Mouse (Mus musculus): ENCODE measurements around the gene Ppp2r3a. TPM values are rescaled to one million over a fixed set of nuclear protein-coding genes. Genes with fewer than 3 reads are reported as not detected.

The Ppp2r3a gene
- total RNA-seq, 2 experiments from 2014 or later: 164 to 188 TPM

DNA sequence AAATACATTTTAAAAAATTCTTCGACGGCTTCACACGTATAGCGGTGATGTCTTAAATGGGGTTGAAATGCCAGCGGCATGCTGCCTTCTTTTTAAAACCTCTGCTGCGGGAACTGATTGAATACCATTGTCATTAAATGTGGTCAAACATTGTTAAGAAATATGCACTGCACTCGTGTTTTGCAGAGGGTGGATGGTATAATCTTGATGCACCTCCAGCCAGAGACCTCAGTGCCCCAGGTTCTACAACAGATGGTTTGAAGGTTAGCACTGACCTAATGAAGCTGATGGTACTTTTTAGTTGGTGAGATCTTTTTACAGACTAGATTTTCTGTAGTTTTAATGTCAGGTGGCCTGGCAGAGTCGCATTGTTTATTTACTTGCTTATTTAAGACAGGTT is 175.9 kb downstream of the Ppp2r3a start:
- DNase-seq (ENCODE audit: low spot score in 2 of 2): no peak

DNA sequence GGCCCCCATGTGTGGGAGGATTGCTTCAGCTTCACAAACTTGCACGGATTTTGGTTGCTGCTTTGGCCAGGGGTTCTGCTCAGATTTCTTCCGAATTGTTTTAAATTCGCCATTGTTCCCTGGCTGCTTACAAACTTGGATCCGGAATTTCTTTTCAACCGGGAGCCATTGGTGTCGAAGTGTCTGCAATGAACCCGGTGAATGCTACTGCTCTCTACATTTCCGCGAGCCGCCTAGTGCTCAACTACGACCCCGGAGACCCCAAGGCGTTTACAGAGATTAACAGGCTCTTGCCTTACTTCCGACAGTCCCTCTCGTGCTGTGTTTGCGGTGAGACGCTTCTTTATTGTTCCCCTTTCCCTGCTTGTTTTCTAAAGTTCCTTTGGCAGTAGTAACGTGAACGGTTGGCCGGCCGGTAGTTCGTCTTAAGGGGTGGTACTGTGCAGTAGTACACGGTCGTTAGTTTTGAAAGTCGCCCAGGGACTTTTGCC is 176.5 kb downstream of the Ppp2r3a start:
- peak in 1 of 2 experiments; percentile 21 for DNase-seq (ENCODE audit: low spot score in 2 of 2)

DNA sequence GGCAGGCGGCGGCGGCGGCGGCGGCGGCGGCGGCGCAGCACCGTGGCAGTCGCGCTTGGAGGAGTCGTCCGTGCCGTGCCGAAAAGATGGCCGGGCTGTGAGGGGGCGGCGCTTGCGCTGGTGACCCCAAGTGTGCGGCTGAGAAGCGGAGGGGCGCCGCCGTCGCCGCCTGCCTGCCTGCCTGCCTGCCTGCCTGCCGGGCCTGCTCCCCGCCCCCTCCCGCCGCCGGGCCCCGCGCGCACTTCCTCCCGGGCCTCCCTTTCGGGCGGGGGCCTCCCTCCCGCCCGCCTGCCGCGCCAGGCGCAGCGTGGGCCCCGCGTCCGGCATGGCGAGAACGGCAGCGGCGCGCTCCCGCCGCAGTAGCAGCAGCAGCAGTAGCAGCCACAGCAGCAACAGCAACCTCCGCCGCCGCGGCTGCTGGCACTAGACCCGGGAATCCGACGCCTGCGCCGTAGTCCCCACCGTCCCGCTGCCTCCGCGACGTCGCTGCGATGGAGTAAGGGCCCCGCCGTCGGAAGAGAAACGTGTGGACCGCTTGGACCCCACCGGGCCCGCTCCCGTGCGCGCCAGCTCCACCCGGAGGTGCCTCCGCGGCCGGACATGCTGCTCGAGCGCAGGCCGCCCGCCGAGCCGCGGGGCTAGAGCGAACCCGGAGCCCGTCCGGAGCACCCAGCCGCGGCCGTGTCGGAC is 177.1 kb downstream of the Ppp2r3a start:
- DNase-seq (ENCODE audit: low spot score in 2 of 2): peak; percentile 74 to 82

DNA sequence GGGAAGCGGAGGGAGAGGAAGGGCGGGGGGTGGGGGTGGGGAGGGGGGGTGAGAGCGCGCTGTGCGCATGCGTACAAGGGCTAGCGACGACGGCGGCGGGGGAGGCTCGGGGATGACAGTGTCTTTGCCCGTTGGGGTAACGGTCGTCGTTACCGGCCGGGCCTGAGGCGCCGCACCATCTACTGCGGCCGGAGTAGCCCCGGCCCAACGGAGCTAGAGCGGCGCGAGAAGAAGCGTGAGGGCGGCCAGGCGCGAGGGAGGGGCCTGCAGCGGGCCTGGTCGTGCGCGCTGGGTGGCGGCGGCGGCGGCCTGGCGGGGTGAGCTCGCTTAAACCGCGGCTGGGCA is 177.6 kb downstream of the Ppp2r3a start, which contains the start of gene Msl2:
Gene Msl2, plus strand, starts transcription at position 115 of the 345 bp plus-strand sequence.
- DNase-seq (ENCODE audit: low spot score in 2 of 2): no peak

DNA sequence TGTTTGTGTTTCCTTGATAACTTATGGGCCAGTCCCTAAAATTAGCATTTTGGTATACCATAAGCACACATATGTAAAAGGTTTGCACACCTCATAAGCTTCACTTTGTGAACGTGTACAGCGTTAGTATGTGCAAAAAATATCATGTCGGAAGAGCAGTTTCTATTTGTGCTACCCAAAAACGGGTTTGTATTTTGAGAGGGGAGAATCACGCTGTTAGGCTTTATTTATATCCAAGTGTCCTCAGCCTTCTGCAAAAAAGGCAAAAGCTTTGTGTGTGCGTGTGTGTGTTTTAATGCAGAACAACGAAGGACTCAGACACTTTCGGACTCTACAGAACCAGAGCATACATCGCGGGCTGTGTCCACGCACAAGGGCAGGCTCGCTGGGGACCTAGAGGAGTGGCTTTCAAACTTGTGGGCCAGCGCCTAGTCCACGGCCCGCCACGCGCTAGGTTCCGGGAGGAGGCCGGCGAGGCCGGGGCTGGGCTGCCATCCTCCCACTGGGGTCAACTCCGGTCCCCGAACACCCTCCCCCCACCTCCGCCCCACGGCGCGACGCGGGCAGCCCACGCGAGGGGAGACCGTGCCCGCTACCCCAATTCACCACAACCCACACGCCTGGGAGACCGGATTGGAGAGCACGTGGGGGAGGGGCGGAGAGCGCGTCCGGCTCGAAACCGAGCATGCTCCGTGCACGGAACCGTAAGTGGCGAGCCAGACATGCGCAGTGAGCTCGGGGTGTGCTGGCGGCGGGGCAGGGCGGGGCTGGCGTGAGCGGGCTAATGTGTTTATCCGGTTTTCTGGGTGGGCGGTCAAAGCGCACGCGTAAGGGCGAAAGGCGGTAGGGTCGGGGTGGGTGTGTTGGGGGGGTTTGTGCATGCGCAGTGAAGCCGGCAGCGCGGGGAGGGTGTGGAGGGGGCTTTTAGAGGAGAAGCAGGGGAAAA is 178.3 kb downstream of the Ppp2r3a start:
- peak; percentile 97 to 99 for DNase-seq (ENCODE audit: low spot score in 2 of 2)

- DNase-seq (ENCODE audit: low spot score in 2 of 2): no peak
These were observed 179.1 kb downstream of the Ppp2r3a start for GRCm38 (mm10) chr9:101072506-101072905.

- no peak for DNase-seq (ENCODE audit: low spot score in 2 of 2)
These were observed 181.8 kb downstream of the Ppp2r3a start for GRCm38 (mm10) chr9:101069781-101070180.

DNA sequence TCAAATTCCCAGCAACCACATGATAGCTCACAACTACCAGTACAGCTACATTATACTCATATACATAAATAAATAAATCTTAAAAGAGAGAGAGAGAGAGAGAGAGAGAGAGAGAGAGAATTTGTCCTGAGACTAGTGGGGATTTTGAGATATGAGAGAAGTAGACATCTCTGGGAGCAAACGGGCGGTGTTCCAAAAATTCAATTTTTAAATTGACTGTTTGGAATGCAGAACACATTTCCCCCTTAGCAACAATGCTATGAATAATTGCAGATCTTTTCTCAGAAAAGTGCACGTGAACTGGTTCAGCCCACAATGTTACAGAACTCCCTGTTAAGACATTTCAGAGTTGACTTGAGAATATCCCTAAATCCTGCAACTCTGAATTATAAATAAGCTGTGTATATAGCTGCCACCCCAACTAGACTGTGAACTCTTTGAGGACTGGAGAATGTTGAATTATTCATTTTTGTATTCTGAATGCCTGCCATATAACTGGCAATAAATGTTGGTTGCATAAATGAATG is 186.5 kb downstream of the Ppp2r3a start:
- no peak for DNase-seq (ENCODE audit: low spot score in 2 of 2)

DNA sequence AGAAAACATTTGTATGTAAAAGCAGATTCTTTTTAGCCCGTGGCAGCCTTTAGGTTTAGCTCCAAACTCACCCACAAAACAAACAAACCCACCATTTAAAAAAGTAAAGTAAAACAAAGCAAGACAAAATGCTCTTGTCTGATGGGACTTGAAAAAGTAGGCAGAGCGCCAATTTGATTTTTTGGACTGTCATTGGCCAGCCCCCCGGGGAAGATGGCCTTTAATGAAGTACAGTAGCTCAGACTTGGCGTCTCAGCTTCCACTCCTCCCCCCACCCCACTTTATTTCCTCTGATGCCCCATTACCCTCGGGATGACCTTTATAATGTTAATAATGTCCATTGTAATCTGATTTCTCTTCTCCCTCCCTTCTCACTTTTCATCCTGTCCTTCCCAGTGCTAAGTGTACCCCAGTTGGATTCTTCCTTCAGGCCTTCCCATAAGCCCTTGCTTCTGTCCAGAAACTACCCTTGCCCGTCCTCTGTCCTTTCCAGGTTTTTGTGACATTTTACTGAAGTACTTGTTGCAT is 189.3 kb downstream of the Ppp2r3a start:
- no peak for DNase-seq (ENCODE audit: low spot score in 2 of 2)

- DNase-seq (ENCODE audit: low spot score in 2 of 2): no peak
These were observed 190.6 kb downstream of the Ppp2r3a start for GRCm38 (mm10) chr9:101061035-101061434.

DNA sequence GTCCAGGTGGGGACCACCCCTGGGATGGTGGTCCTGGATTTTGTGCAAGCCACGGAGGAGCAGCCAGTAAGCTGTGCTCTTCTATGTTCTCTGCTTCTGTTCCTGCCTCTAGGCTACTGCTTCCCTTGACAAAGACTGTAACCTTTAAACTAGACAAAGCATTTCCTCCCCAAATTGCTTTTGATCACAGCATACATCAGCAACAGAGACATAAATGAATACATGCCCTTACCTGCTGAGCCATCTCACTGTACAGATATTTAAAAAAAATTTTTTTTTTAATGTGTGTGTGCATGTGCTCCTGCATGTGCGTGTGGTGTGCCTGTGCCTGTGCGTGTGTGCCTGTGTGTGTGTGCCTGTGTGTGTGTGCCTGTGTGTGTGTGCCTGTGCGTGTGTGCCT is 194.4 kb downstream of the Ppp2r3a start:
- DNase-seq (ENCODE audit: low spot score in 2 of 2): no peak

Other genes starting within 250 kb of the Ppp2r3a start
- gene Pccb, start 216.9 kb downstream of the Ppp2r3a start, total RNA-seq (2021): 10 to 100 TPM; 48.9 to 51.4 TPM
- gene Msl2, start 177.7 kb downstream of the Ppp2r3a start, total RNA-seq (2021): 10 to 100 TPM; 32.1 to 35.0 TPM